Mouse (Mus musculus) liver, postnatal 0 days (tissue): ENCODE results near the gene Disp3.

Experiments used
- CTCF ChIP-seq: sonication (generic); IDR thresholded peaks from 2 replicates; pipeline ENCODE4 v1.5.1; 2016; ENCODE audit warnings: antibody characterized with exemption, low read depth
- EP300 ChIP-seq: IDR thresholded peaks from 2 replicates; pipeline ENCODE4 v1.6.1; 2016; ENCODE audit warnings: antibody characterized with exemption, low read depth, mild to moderate bottlenecking

DNA sequence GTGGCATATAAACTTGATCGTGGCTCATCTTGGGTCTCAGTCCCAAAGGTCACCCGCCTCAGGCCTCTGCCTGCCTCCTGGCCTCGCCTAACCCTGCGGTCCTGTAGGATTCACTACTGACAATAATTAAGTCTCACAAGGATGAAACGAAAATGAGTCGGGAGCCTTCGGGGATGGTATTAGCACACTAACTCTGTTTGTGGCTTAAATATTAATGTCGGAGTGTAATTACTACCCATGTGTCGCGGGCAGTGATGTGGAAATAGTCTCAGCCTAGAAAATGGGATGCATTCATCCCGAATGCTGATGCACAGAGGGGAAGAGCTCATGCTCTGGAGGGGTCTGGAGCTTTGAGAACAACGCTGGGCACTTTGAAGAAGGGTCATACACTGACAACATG is 31.6 kb upstream of the Disp3 start:
- TF ChIP-seq CTCF (no peak), EP300 (no peak)
